Mouse (Mus musculus) hindbrain, embryonic 11.5 days (tissue): ENCODE results near the gene Adra1d. TPM values are rescaled to one million over a fixed set of nuclear protein-coding genes. Genes with fewer than 3 reads are reported as not detected.

Experiments used
- ATAC-seq: fragments of 200-750 bp; cut with Nextera tagmentation; 2 replicates; pipeline ENCODE4 v1.8.0; 2017; ENCODE audit warnings: mild to moderate bottlenecking, moderate TSS enrichment, moderate library complexity; ENCODE audit not compliant: low FRiP score
- DNase-seq: peaks from one replicate; pipeline ENCODE4 v3.0.0-alpha.2; 2015; ENCODE audit warnings: low spot score
- H3K27ac ChIP-seq: fragments of 300-500 bp; sonication (generic); 2 replicates; pipeline ENCODE4 v1.5.1; 2014; ENCODE audit warnings: mild to moderate bottlenecking, low read depth, low read length
- H3K27me3 ChIP-seq: fragments of 300-500 bp; sonication (generic); 2 replicates; pipeline ENCODE4 v1.6.1; 2014; ENCODE audit warnings: mild to moderate bottlenecking, low read length, moderate library complexity, mixed read lengths; ENCODE audit not compliant: control insufficient read depth, insufficient read depth
- H3K36me3 ChIP-seq: fragments of 300-500 bp; sonication (generic); 2 replicates; pipeline ENCODE4 v1.6.1; 2014; ENCODE audit warnings: mild to moderate bottlenecking, low read length, moderate library complexity, mixed read lengths; ENCODE audit not compliant: control insufficient read depth, insufficient read depth
- H3K4me1 ChIP-seq: fragments of 300-500 bp; sonication (generic); replicated peaks from 2 replicates; pipeline ENCODE4 v1.6.1; 2014; ENCODE audit warnings: low read length, mixed read lengths; ENCODE audit not compliant: control insufficient read depth, insufficient read depth
- H3K4me2 ChIP-seq: fragments of 300-500 bp; sonication (generic); replicated peaks from 2 replicates; pipeline ENCODE4 v1.6.1; 2014; ENCODE audit warnings: mild to moderate bottlenecking, low read depth, low read length
- H3K4me3 ChIP-seq: fragments of 300-500 bp; sonication (generic); 2 replicates; pipeline ENCODE4 v1.5.1; 2014; ENCODE audit warnings: low read depth, low read length
- H3K9ac ChIP-seq: fragments of 300-500 bp; sonication (generic); 2 replicates; pipeline ENCODE4 v1.6.1; 2014; ENCODE audit warnings: low read depth, low read length
- H3K9me3 ChIP-seq: fragments of 300-500 bp; sonication (generic); 2 replicates; pipeline ENCODE4 v1.6.1; 2016; ENCODE audit warnings: low read length; ENCODE audit not compliant: control insufficient read depth
- WGBS: fragments of 180-500 bp; shearing (Covaris S2); extraction: QIAGEN DNeasy Blood & Tissue Kit; methylation state at CpG from one replicate; pipeline ENCODE4 v1.1.7; 2014; 5-methylcytosine and 5-hydroxymethylcytosine counted together
- polyA plus RNA-seq: library from polyadenylated mRNA; unstranded; fragments of >200 nt; fragmentation: Nextera tagmentation; extraction: Ambion mirVana; gene quantifications from 2 replicates; pipeline ENCODE4 v1.2.1, GENCODE M21; 2014

Adra1d gene
- polyA plus RNA-seq, 1 experiment from 2014 or later = 0.17 TPM

GRCm38 (mm10) chr2:131497224-131497856, 64.7 kb downstream of the Adra1d start:
- Histone ChIP-seq H3K27me3 (no peaks in the 10 kb centered on the region), H3K4me1 (peaks cover 2% of the 10 kb centered on the region; the same call in 1 of the 2 replicates), H3K4me3 (no peak overlapping the region), H3K9me3 (no peaks in the 10 kb centered on the region), H3K36me3 (no peaks in the 10 kb centered on the region), H3K9ac (no peak overlapping the region), H3K4me2 (no peak overlapping the region), H3K27ac (no peak overlapping the region)
- 88% methylated on average over 4 of the region's 4 CpGs for WGBS
- DNase-seq (no peak), ATAC-seq (no peak; the same call in 1 of the 2 replicates)

GRCm38 (mm10) chr2:131496125-131496820, 65.8 kb downstream of the Adra1d start:
- peaks cover 2% of the 10 kb centered on the region; the same call in 1 of the 2 replicates for H3K4me1 ChIP-seq
- no peak overlapping the region for H3K27ac ChIP-seq
- H3K9ac ChIP-seq = no peak overlapping the region
- no peaks in the 10 kb centered on the region for H3K27me3 ChIP-seq
- no peak overlapping the region for H3K4me2 ChIP-seq
- ATAC-seq (no peak), DNase-seq (no peak)
- H3K9me3 ChIP-seq = no peaks in the 10 kb centered on the region
- no peak overlapping the region for H3K4me3 ChIP-seq
- WGBS = 91% methylated on average over 5 of the region's 5 CpGs
- H3K36me3 ChIP-seq = no peaks in the 10 kb centered on the region

Other genes with a start within 250 kb of the Adra1d start
- gene Rnf24, start 209.4 kb downstream of the Adra1d start, polyA plus RNA-seq = 12.0 and 13.6 TPM in 2 replicates
- 25.6 and 26.5 TPM in 2 replicates for gene Smox, start 70.8 kb downstream of the Adra1d start, polyA plus RNA-seq